Mouse (Mus musculus) megakaryocyte progenitor cell, adult 5-6 weeks (primary cell): ENCODE measurements around the gene B3galt2. TPM values are rescaled to one million over a fixed set of nuclear protein-coding genes. Genes with fewer than 3 reads are reported as not detected.

Experiments
- ATAC-seq: replicated peaks from 2 replicates; pipeline ENCODE4 v1.8.0; 2016; ENCODE audit warnings: mild to moderate bottlenecking, moderate TSS enrichment, inconsistent platforms; ENCODE audit not compliant: poor library complexity
- total RNA-seq, 2 experiments: library from RNA; stranded (forward) in 1 of 2; stranded (reverse) in 1 of 2; fragments of 157-497, 149-512 nt in 1 of 2; fragments of 200-1000 nt in 1 of 2; gene quantifications; 2 replicates each; pipeline versions ENCODE4 v1.2.3 to v1.2.4; 2015 to 2017

B3galt2 gene
- total RNA-seq, 2 experiments from 2014 or later, result not detected

DNA sequence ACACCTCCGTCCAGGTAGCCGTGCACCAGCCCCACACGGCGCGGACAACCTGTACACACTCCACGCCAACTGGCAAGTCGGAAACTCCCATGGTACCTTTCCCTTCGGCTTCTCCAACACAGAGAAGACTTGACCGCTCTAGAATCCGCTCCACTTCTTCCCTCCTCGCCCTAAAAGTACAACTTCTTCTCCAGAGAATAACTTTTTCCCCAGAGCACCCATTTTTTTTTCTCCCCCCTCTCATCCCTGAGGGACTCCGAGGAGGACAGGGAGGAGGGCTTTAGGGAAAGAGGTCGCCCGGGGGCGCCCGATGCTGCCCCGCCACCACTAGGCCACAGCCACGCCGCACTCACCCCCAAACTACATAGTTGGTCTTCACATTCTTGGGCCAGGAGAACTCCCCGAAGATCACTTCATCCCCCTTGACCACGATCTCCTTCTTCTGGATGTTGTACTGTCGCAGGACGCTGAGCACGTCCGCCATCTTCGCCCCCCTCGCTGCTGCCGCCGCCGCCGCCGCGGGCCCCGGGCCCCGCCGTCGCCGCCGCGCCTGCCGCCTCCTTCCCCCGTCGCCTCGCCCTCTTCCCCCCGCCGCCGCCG, 61.8 kb downstream of the B3galt2 start:
- peak; percentile 49 for ATAC-seq

DNA sequence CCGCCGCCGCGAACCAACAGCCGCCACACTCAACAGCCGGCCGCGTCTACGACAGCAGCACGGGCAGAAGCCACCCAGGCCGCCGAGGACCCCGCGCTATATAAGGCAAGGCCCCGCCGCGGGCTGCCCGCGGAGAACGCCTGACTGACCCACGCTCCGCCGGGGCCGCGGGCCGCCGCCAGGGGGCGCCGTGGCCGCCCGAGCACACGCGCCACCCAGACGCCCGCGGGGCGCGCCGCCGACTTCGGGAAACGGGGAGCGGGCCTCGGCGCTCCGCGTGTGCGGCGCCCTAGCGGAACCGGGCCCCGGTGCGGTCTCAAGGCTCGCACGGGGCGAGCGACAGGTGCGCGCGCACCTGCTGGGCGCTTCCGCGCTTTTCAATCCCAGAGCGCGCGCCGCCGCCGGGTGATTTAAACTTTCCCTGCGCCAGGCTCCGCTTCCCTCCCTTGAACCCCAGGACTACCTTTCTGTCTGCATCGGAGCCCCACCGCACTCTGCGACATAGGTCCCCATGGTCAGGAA, 62.3 kb downstream of the B3galt2 start, which contains the start of gene Cdc73:
Gene Cdc73, minus strand, starts transcription at position 153 of the 522 bp plus-strand sequence.
- ATAC-seq, result peak; percentile 92

Other genes with a start within 250 kb of the B3galt2 start
- 68.6 TPM in 2 replicates for gene Cdc73, start 62.2 kb downstream of the B3galt2 start, total RNA-seq (2015)
- gene Cdc73, start 62.2 kb downstream of the B3galt2 start, total RNA-seq (2017), result 8.0 and 17.6 TPM in 2 replicates
- gene Glrx2, start 75.7 kb downstream of the B3galt2 start, total RNA-seq (2015), result 82.6 and 87.7 TPM in 2 replicates
- 31.9 and 37.4 TPM in 2 replicates for gene Glrx2, start 75.7 kb downstream of the B3galt2 start, total RNA-seq (2017)
- 1.2 and 2.7 TPM in 2 replicates for gene Trove2, start 136.4 kb downstream of the B3galt2 start, total RNA-seq (2015)
- 1.9 and 2.5 TPM in 2 replicates for gene Trove2, start 136.4 kb downstream of the B3galt2 start, total RNA-seq (2017)
- gene Uchl5, start 136.6 kb downstream of the B3galt2 start, total RNA-seq (2015), result 177 and 198 TPM in 2 replicates
- gene Uchl5, start 136.6 kb downstream of the B3galt2 start, total RNA-seq (2017), result 195 and 207 TPM in 2 replicates